Mouse (Mus musculus) bone marrow, adult 2 months (tissue): ENCODE results near the gene Gm47995. TPM values are rescaled to one million over a fixed set of nuclear protein-coding genes. Genes with fewer than 3 reads are reported as not detected.
A peak's percentile ranks its signal among the peaks of the same experiment; 100 is the strongest.

Source experiments
- H3K27ac ChIP-seq: fragments of 200-500 bp; 2 replicates; pipeline ENCODE4 v1.5.1; 2012; ENCODE audit warnings: low read depth, mild to moderate bottlenecking, control low read depth, inconsistent platforms, low read length; ENCODE audit not compliant: control insufficient read depth, poor library complexity, insufficient read depth
- H3K4me1 ChIP-seq: fragments of 200-500 bp; 2 replicates; pipeline ENCODE4 v1.6.1; 2011; ENCODE audit warnings: low read length; ENCODE audit not compliant: control insufficient read depth, insufficient read depth
- H3K4me3 ChIP-seq: fragments of 200-500 bp; replicated peaks from 2 replicates; pipeline ENCODE3; 2011; ENCODE audit warnings: mild to moderate bottlenecking, low read depth, low read length, control low read depth; ENCODE audit not compliant: control insufficient read depth
- CTCF ChIP-seq: fragments of 200-500 bp; IDR thresholded peaks from 2 replicates; pipeline ENCODE4 v1.5.1; 2011; ENCODE audit warnings: low read length, control low read depth; ENCODE audit not compliant: control insufficient read depth, insufficient read depth
- POLR2A ChIP-seq: fragments of 200-500 bp; IDR thresholded peaks from 2 replicates; pipeline ENCODE4 v1.6.1; 2011; ENCODE audit warnings: low read depth, mild to moderate bottlenecking, control low read depth, low read length, borderline replicate concordance; ENCODE audit not compliant: control insufficient read depth
- WGBS: fragments of 180-500 bp; shearing (Covaris S2); methylation state at CpG from one replicate; pipeline ENCODE4 v1.1.7; 2018; 5-methylcytosine and 5-hydroxymethylcytosine counted together
- polyA plus RNA-seq: library from polyadenylated mRNA; stranded (reverse); fragments of >200 nt; gene quantifications from 2 replicates; pipeline ENCODE4 v1.2.4, GENCODE M21; 2011; ENCODE audit warnings: low replicate concordance; ENCODE audit not compliant: missing spikeins, insufficient read depth, insufficient read length

Gm47995 gene
- polyA plus RNA-seq, 1 experiment, result not detected

DNA sequence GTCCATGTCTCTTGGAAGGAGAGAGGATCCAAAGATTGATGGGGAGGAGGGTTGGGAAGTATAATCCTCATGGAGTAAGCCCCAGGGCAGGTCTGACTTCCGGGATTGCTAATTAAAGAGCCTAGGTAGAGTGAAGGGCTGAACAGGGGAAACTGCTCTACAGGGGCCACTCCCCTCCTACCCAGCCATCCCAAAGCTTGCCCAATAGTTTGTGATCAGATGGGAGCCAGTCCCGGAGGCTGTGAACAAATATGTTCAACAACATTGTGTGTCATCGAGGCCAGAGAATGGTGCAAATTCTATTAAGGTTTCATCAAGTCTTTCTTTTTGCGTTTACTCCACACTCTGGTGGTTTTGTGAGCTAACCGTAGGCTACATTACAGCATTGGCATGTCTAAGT is 45.8 kb downstream of the Gm47995 start:
- 47% methylated on average over 5 of the region's 5 CpGs for WGBS
- H3K27ac ChIP-seq, result no peak overlapping the region
- H3K4me1 ChIP-seq, result no peaks in the 10 kb centered on the region; the same call in 1 of the 2 replicates
- H3K4me3 ChIP-seq, result no peak overlapping the region
- TF ChIP-seq CTCF (no peak), POLR2A (no peak)

DNA sequence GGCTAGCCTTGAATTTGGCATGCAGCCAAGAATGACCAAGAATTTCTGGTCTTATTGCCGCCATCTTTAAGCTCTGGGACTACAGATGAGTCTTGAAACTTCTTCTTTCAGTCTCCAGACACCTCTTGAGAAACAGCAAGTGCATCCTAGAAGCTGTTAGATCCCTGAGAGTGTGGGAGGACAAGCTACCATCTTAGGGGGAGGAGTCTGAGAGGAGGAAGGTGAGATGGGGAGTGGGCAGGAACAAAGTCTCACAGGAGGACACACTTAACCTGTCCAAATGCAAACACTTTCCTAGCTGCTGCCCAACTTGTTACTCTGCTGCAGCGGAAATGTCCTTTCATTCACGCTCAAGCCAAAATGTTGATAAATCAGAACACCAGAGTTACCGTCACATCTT is 46.5 kb downstream of the Gm47995 start:
- Histone ChIP-seq H3K4me3 (no peak overlapping the region), H3K4me1 (no peaks in the 10 kb centered on the region; the same call in 1 of the 2 replicates), H3K27ac (no peak overlapping the region; the same call in 1 of the 2 replicates)
- WGBS, result 45% methylated on average over 4 of the region's 4 CpGs
- no peak for TF ChIP-seq POLR2A

- no peaks in the 10 kb centered on the region; the same call in 1 of the 2 replicates for H3K4me1 ChIP-seq
- H3K27ac ChIP-seq, result no peak overlapping the region; the same call in 1 of the 2 replicates
- TF ChIP-seq CTCF, result no peak
- no peak for TF ChIP-seq POLR2A
- H3K4me3 ChIP-seq, result peak overlapping the region; percentile 36
- 33% methylated on average over 10 of the region's 10 CpGs for WGBS
These were observed 46.9 kb downstream of the Gm47995 start for GRCm38 (mm10) chr1:151245165-151245564.

DNA sequence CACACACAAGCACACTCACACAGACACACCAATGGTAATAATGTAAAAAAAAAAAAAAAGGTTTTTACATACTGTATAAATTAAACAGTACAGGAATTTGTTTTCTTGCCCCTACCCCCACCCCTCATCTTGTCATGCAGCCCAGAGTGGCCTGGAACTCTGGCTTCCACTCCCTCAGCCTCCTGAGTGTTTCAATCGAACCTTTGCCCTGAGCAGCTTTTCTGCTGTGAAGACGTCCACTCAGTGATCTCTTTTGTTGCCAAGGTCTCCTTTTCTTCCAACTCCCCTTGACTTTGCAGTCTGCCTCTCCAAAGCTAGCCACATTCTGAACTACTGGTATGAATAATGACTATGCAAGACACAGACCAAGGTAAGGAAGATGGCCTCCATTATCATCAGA is 47.6 kb downstream of the Gm47995 start:
- no peaks in the 10 kb centered on the region; the same call in 1 of the 2 replicates for H3K4me1 ChIP-seq
- no peak overlapping the region for H3K27ac ChIP-seq
- H3K4me3 ChIP-seq, result no peak overlapping the region
- WGBS, result 57% methylated on average over 2 of the region's 2 CpGs
- no peak for TF ChIP-seq POLR2A
- no peak for TF ChIP-seq CTCF

Other genes with a start within 250 kb of the Gm47995 start
- gene Hmcn1, start 205.0 kb upstream of the Gm47995 start, polyA plus RNA-seq, result 0.25 TPM in 1 of 2 replicates, not detected in the other
- not detected in 2 replicates for gene Gm47985, start 15.9 kb upstream of the Gm47995 start, polyA plus RNA-seq
- not detected in 2 replicates for gene Gm8947, start 6.1 kb upstream of the Gm47995 start, polyA plus RNA-seq
- gene 3110040M04Rik, start 5.7 kb downstream of the Gm47995 start, polyA plus RNA-seq, result not detected in 2 replicates
- gene Gm47996, start 11.7 kb downstream of the Gm47995 start, polyA plus RNA-seq, result not detected in 2 replicates
- gene Ivns1abp, start 146.0 kb downstream of the Gm47995 start, polyA plus RNA-seq, result 45.0 and 69.0 TPM in 2 replicates
- 9.1 and 11.1 TPM in 2 replicates for gene Swt1, start 230.0 kb downstream of the Gm47995 start, polyA plus RNA-seq
- 12.9 and 25.7 TPM in 2 replicates for gene Trmt1l, start 230.1 kb downstream of the Gm47995 start, polyA plus RNA-seq